Mouse (Mus musculus) cortical plate, adult 2 months (tissue): ENCODE measurements around the gene Epop.

ENCODE experiments used
- CTCF ChIP-seq: fragments of 200-500 bp; IDR thresholded peaks from 2 replicates; pipeline ENCODE4 v1.5.1; 2011; ENCODE audit warnings: mild to moderate bottlenecking, control low read depth, low read length; ENCODE audit not compliant: insufficient read depth; ENCODE audit errors: extremely low read depth
- POLR2A ChIP-seq: fragments of 200-500 bp; IDR thresholded peaks from 2 replicates; pipeline ENCODE4 v1.6.1; 2011; ENCODE audit warnings: mild to moderate bottlenecking, low read length, control low read depth; ENCODE audit not compliant: insufficient read depth; ENCODE audit errors: extremely low read depth

DNA sequence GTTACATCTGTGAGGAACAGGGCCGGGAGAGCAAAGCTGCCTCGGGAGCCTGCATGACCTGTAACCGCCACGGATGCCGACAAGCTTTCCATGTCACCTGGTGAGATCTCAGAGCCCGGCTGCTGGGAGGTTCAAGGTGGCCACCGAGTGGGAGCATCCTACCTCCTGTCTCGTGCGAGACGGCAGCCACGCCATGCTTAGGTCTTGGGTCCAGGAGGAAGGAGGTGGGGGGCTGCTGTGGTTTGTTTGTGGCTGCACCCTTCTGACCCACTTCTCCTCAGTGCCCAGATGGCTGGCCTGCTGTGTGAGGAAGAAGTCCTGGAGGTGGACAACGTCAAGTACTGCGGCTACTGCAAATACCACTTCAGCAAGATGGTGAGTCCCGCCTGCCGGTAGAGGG lies 37.3 kb upstream of the Epop start:
- TF ChIP-seq POLR2A, result no peak
- no peak for TF ChIP-seq CTCF
